Mouse (Mus musculus) heart, embryonic 12.5 days (tissue): ENCODE results near the gene Olfr94. TPM values are rescaled to one million over a fixed set of nuclear protein-coding genes. Genes with fewer than 3 reads are reported as not detected.

Experiments
- ATAC-seq: fragments of 200-750 bp; cut with Nextera tagmentation; 2 replicates; pipeline ENCODE4 v1.8.0; 2017; ENCODE audit warnings: moderate TSS enrichment, moderate library complexity; ENCODE audit not compliant: insufficient number of reproducible peaks, low FRiP score
- H3K27ac ChIP-seq: fragments of 300-500 bp; sonication (generic); 2 replicates; pipeline ENCODE4 v1.5.1; 2016; ENCODE audit warnings: mild to moderate bottlenecking, moderate library complexity; ENCODE audit not compliant: poor library complexity, severe bottlenecking
- H3K27me3 ChIP-seq: fragments of 300-500 bp; sonication (generic); replicated peaks from 2 replicates; pipeline ENCODE4 v1.6.1; 2016; ENCODE audit warnings: mild to moderate bottlenecking, moderate library complexity
- H3K36me3 ChIP-seq: fragments of 300-500 bp; sonication (generic); 2 replicates; pipeline ENCODE4 v1.6.1; 2016; ENCODE audit warnings: mild to moderate bottlenecking, moderate library complexity
- H3K4me1 ChIP-seq: fragments of 300-500 bp; sonication (generic); replicated peaks from 2 replicates; pipeline ENCODE4 v1.6.1; 2016; ENCODE audit warnings: mild to moderate bottlenecking
- H3K4me2 ChIP-seq: fragments of 300-500 bp; sonication (generic); 2 replicates; pipeline ENCODE4 v1.6.1; 2016; ENCODE audit warnings: mild to moderate bottlenecking, moderate library complexity
- H3K4me3 ChIP-seq: fragments of 300-500 bp; sonication (generic); 2 replicates; pipeline ENCODE4 v1.5.1; 2016; ENCODE audit warnings: mild to moderate bottlenecking
- H3K9ac ChIP-seq: fragments of 300-500 bp; sonication (generic); 2 replicates; pipeline ENCODE4 v1.6.1; 2016; ENCODE audit warnings: mild to moderate bottlenecking, moderate library complexity
- H3K9me3 ChIP-seq: fragments of 300-500 bp; sonication (generic); replicated peaks from 2 replicates; pipeline ENCODE4 v1.6.1; 2016; ENCODE audit warnings: mild to moderate bottlenecking, moderate library complexity
- WGBS: fragments of 180-500 bp; shearing (Covaris S2); methylation state at CpG from one replicate; pipeline ENCODE4 v1.1.7; 2016; 5-methylcytosine and 5-hydroxymethylcytosine counted together
- polyA plus RNA-seq: library from polyadenylated mRNA; unstranded; fragments of >200 nt; fragmentation: Nextera tagmentation; extraction: Ambion mirVana; gene quantifications from 2 replicates; pipeline ENCODE4 v1.2.1, GENCODE M21; 2016

Gene Olfr94
- polyA plus RNA-seq, 1 experiment from 2014 or later, result not detected

GRCm38 (mm10) chr17:37203917-37204236 is 3.1 kb upstream of the Olfr94 start:
- WGBS, result 30% methylated on average over 3 of the region's 3 CpGs

GRCm38 (mm10) chr17:37203206-37203916 is 2.6 kb upstream of the Olfr94 start:
- Histone ChIP-seq H3K4me2 (no peak overlapping the region), H3K36me3 (no peaks in the 10 kb centered on the region), H3K4me3 (no peak overlapping the region), H3K9me3 (no peaks in the 10 kb centered on the region), H3K4me1 (no peaks in the 10 kb centered on the region), H3K27me3 (peaks cover 19% of the 10 kb centered on the region), H3K27ac (no peak overlapping the region), H3K9ac (no peak overlapping the region)
- 0 out of 2 replicates have a peak, but pooled peaks have one; percentile 64 for ATAC-seq
- WGBS, result 0% methylated on average over 4 of the region's 4 CpGs

More at GRCm38 (mm10) chr17:37203917-37204236, 3.1 kb upstream of the Olfr94 start:
- Histone ChIP-seq H3K4me3 (no peak overlapping the region), H3K36me3 (no peaks in the 10 kb centered on the region), H3K9ac (no peak overlapping the region), H3K27me3 (0 out of 2 replicates have a peak, but pooled peaks cover 19% of the 10 kb centered on the region), H3K9me3 (no peaks in the 10 kb centered on the region), H3K4me1 (no peaks in the 10 kb centered on the region), H3K4me2 (no peak overlapping the region), H3K27ac (no peak overlapping the region)
- no peak for ATAC-seq

GRCm38 (mm10) chr17:37196845-37197724 is 3.7 kb downstream of the Olfr94 start:
- Histone ChIP-seq H3K9me3 (no peaks in the 10 kb centered on the region), H3K27me3 (peaks cover 62% of the 10 kb centered on the region), H3K4me1 (0 out of 2 replicates have a peak, but pooled peaks cover 4% of the 10 kb centered on the region), H3K9ac (peak overlapping the region; percentile 49), H3K27ac (no peak overlapping the region), H3K4me2 (peak overlapping the region; percentile 96), H3K4me3 (peak overlapping the region; percentile 58), H3K36me3 (no peaks in the 10 kb centered on the region)
- WGBS, result under 1% methylated on average over 77 of the region's 77 CpGs
- peak; percentile 51 for ATAC-seq

GRCm38 (mm10) chr17:37194782-37195181 is 6.0 kb downstream of the Olfr94 start:
- Histone ChIP-seq H3K4me1 (0 out of 2 replicates have a peak, but pooled peaks cover 4% of the 10 kb centered on the region), H3K36me3 (no peaks in the 10 kb centered on the region), H3K27me3 (peaks cover 56% of the 10 kb centered on the region), H3K9ac (no peak overlapping the region), H3K4me2 (no peak overlapping the region), H3K27ac (no peak overlapping the region), H3K9me3 (no peaks in the 10 kb centered on the region), H3K4me3 (no peak overlapping the region)
- WGBS, result 72% methylated on average over 5 of the region's 5 CpGs
- ATAC-seq, result no peak

- ATAC-seq, result no peak
- no peak within 1 kb of the TSS for H3K27ac ChIP-seq
Observed at GRCm38 (mm10) chr17:37193656-37194055, 7.1 kb downstream of the Olfr94 start, which contains the start of gene Ubd. Ubd (plus strand) TSS chr17:37193892.

GRCm38 (mm10) chr17:37193032-37193431 is 7.8 kb downstream of the Olfr94 start:
- H3K36me3 ChIP-seq, result no peaks in the 10 kb centered on the region
- H3K27ac ChIP-seq, result no peak overlapping the region
- H3K4me2 ChIP-seq, result no peak overlapping the region
- H3K4me3 ChIP-seq, result no peak overlapping the region
- no peak overlapping the region for H3K9ac ChIP-seq
- no peak for ATAC-seq
- H3K27me3 ChIP-seq, result peaks cover 40% of the 10 kb centered on the region
- H3K9me3 ChIP-seq, result no peaks in the 10 kb centered on the region
- 0 out of 2 replicates have a peak, but pooled peaks cover 4% of the 10 kb centered on the region for H3K4me1 ChIP-seq

More at GRCm38 (mm10) chr17:37193656-37194055, 7.1 kb downstream of the Olfr94 start, which contains the start of gene Ubd:
- H3K9me3 ChIP-seq, result no peaks in the 10 kb centered on the region
- no peaks in the 10 kb centered on the region for H3K36me3 ChIP-seq
- H3K4me3 ChIP-seq, result no peak within 1 kb of the TSS
- H3K9ac ChIP-seq, result no peak within 1 kb of the TSS
- H3K4me2 ChIP-seq, result no peak within 1 kb of the TSS
- peaks cover 46% of the 10 kb centered on the region for H3K27me3 ChIP-seq
- 0 out of 2 replicates have a peak, but pooled peaks cover 4% of the 10 kb centered on the region for H3K4me1 ChIP-seq
- 75% methylated on average over 2 of the region's 2 CpGs for WGBS

- Histone ChIP-seq H3K4me1 (no peaks in the 10 kb centered on the region), H3K27ac (no peak overlapping the region), H3K4me2 (no peak overlapping the region), H3K9ac (no peak overlapping the region), H3K27me3 (peaks cover 17% of the 10 kb centered on the region), H3K4me3 (no peak overlapping the region), H3K9me3 (no peaks in the 10 kb centered on the region), H3K36me3 (no peaks in the 10 kb centered on the region)
- WGBS, result 38% methylated on average over 2 of the region's 2 CpGs
- ATAC-seq, result no peak
Observed at GRCm38 (mm10) chr17:37190711-37191110, 10.1 kb downstream of the Olfr94 start.

GRCm38 (mm10) chr17:37185474-37185873 is 15.3 kb downstream of the Olfr94 start:
- H3K9me3 ChIP-seq, result no peaks in the 10 kb centered on the region
- H3K4me1 ChIP-seq, result no peaks in the 10 kb centered on the region
- H3K4me3 ChIP-seq, result no peak overlapping the region
- H3K27ac ChIP-seq, result no peak overlapping the region
- no peak for ATAC-seq
- H3K27me3 ChIP-seq, result no peaks in the 10 kb centered on the region
- H3K9ac ChIP-seq, result no peak overlapping the region
- H3K36me3 ChIP-seq, result no peaks in the 10 kb centered on the region
- WGBS, result 33% methylated on average over 6 of the region's 6 CpGs
- no peak overlapping the region for H3K4me2 ChIP-seq

GRCm38 (mm10) chr17:37161394-37161793 is 39.4 kb downstream of the Olfr94 start, which contains the start of gene Olfr93:
Olfr93 (minus strand) TSS chr17:37161494.
- no peaks in the 10 kb centered on the region for H3K9me3 ChIP-seq
- H3K4me2 ChIP-seq, result no peak within 1 kb of the TSS
- H3K27me3 ChIP-seq, result no peaks in the 10 kb centered on the region
- no peak within 1 kb of the TSS for H3K9ac ChIP-seq
- H3K27ac ChIP-seq, result no peak within 1 kb of the TSS
- no peaks in the 10 kb centered on the region for H3K4me1 ChIP-seq
- H3K36me3 ChIP-seq, result no peaks in the 10 kb centered on the region
- no peak for ATAC-seq
- no peak within 1 kb of the TSS for H3K4me3 ChIP-seq
